Mouse (Mus musculus): ENCODE measurements at regions not wholly inside any gene's neighbourhood (a gene's known extent, or its start where the extent isn't known, plus 50 kb on each side); places are given as distances from the start of the nearest gene placed in this dataset.

DNA sequence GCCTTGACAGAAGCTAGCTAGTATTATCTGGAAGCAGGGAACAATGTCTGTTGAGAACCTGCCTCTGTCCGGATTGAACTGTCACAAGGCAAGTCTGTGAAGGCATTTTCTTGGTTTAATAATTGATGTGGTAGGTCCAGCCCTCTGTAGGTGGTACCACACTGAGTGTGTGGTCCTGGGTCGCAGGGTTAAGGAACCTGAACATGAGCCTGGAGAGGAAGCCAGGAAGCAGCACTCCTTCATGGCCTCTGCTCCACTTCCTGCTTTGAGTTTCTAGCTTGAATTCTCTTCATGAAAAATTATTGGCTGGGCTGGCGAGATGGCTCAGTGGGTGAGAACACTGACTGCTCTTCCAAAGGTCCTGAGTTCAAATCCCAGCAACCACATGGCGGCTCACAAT is 104.0 kb upstream of the Adgrf1 start:
- H3K4me3 ChIP-seq (ENCODE audit: insufficient read depth in 1 of 2, low read depth in 2 of 2, low read length in 2 of 2) = no peak overlapping the region
- no peak overlapping the region for H3K9ac ChIP-seq (replicated peaks)
- ATAC-seq (ENCODE audit: insufficient read depth) = no peak
- DNase-seq (ENCODE audit: low read depth in 3 of 3, low spot score in 3 of 3) = no peak
- no peak overlapping the region for H3K27ac ChIP-seq
- 37% methylated on average over 4 of the region's 4 CpGs for WGBS (ENCODE audit: insufficient replicate concordance)
- H3K36me3 ChIP-seq (replicated peaks; ENCODE audit: control insufficient read depth, insufficient read depth, low read depth) = no peaks in the 10 kb centered on the region
- no peaks in the 10 kb centered on the region for H3K27me3 ChIP-seq (ENCODE audit: control insufficient read depth, insufficient read depth, low read length)
- no peaks in the 10 kb centered on the region for H3K9me3 ChIP-seq (ENCODE audit: control insufficient read depth, low read length)
- TF ChIP-seq EP300 (IDR thresholded peaks at IDR 0.05; ENCODE audit: low read depth) (no peak), CTCF (IDR thresholded peaks at IDR 0.05; ENCODE audit: low read depth) (no peak)
- no peaks in the 10 kb centered on the region; a peak in 1 of 4 replicates for H3K4me1 ChIP-seq (replicated peaks; ENCODE audit: control insufficient read depth in 2 of 2, insufficient read depth in 2 of 2, low read length in 1 of 2)
- H3K4me2 ChIP-seq (ENCODE audit: low read depth) = no peak overlapping the region

DNA sequence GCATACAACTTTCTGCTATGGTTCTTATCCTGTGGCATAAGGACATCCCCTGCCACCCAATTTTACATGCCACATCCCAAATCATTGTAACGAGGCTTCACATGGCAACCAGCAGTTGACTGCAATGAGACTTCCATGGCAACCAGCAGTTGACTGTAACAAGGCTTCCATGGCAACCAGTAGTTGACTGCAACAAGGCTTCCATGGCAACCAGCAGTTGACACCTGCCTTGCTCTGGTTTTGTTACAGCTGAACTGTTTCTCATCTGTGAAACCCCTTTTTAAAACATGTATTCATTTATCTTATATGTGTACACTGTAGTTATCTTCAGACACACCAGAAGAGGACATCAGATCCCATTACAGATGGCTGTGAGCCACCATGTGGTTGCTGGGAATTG is 100.7 kb upstream of the Adgrf1 start:
- no peak overlapping the region for H3K9ac ChIP-seq (replicated peaks)
- no peaks in the 10 kb centered on the region for H3K27me3 ChIP-seq (ENCODE audit: control insufficient read depth, insufficient read depth, low read length)
- ATAC-seq (ENCODE audit: insufficient read depth) (no peak), DNase-seq (ENCODE audit: low read depth in 3 of 3, low spot score in 3 of 3) (no peak)
- no peaks in the 10 kb centered on the region for H3K36me3 ChIP-seq (replicated peaks; ENCODE audit: control insufficient read depth, insufficient read depth, low read depth)
- H3K4me1 ChIP-seq (replicated peaks; ENCODE audit: control insufficient read depth in 2 of 2, insufficient read depth in 2 of 2, low read length in 1 of 2) = no peaks in the 10 kb centered on the region; a peak in 1 of 4 replicates
- H3K4me3 ChIP-seq (ENCODE audit: insufficient read depth in 1 of 2, low read depth in 2 of 2, low read length in 2 of 2) = no peak overlapping the region
- 61% methylated on average over 1 of the region's 1 CpGs for WGBS (ENCODE audit: insufficient replicate concordance)
- no peak overlapping the region for H3K4me2 ChIP-seq (ENCODE audit: low read depth)
- no peak for TF ChIP-seq CTCF (IDR thresholded peaks at IDR 0.05; ENCODE audit: low read depth)
- no peak for TF ChIP-seq EP300 (IDR thresholded peaks at IDR 0.05; ENCODE audit: low read depth)
- no peak overlapping the region for H3K27ac ChIP-seq
- H3K9me3 ChIP-seq (ENCODE audit: control insufficient read depth, low read length) = no peaks in the 10 kb centered on the region

DNA sequence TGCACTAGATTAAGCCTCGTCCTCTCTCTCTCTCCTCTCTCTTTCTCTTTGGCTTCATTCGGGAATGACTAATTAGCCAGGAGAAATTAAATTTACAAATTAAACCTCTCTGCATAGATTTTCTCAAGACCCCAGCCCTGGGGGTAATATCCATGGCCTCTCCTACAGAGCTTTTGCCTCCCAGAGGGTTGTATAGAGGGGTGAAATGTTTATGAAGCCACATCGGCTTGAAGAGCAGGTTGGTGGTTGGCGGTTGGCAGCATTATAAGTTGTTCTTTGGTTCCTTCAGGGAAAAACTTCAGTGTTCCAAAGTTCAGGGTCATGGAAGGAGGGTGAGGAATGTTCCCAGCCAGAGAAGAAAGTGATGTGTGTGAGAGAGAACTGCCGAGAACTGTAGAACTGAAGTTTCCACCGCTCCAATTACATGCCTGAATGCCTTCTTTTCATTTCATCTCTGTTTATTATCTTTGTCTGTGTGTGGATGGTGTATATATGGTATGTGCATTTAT is 97.4 kb upstream of the Adgrf1 start:
- DNase-seq (ENCODE audit: low read depth in 3 of 3, low spot score in 3 of 3) = no peak
- ATAC-seq (ENCODE audit: insufficient read depth) = no peak
- no peak for TF ChIP-seq EP300 (IDR thresholded peaks at IDR 0.05; ENCODE audit: low read depth)
- TF ChIP-seq CTCF (IDR thresholded peaks at IDR 0.05; ENCODE audit: low read depth) = no peak
- no peaks in the 10 kb centered on the region for H3K9me3 ChIP-seq (ENCODE audit: control insufficient read depth, low read length)
- no peak overlapping the region for H3K4me3 ChIP-seq (ENCODE audit: insufficient read depth in 1 of 2, low read depth in 2 of 2, low read length in 2 of 2)
- H3K9ac ChIP-seq (replicated peaks) = no peak overlapping the region
- no peak overlapping the region for H3K4me2 ChIP-seq (ENCODE audit: low read depth)
- H3K27me3 ChIP-seq (ENCODE audit: control insufficient read depth, insufficient read depth, low read length) = no peaks in the 10 kb centered on the region
- H3K27ac ChIP-seq = no peak overlapping the region
- H3K36me3 ChIP-seq (replicated peaks; ENCODE audit: control insufficient read depth, insufficient read depth, low read depth) = no peaks in the 10 kb centered on the region
- WGBS (ENCODE audit: insufficient replicate concordance) = 68% methylated on average over 6 of the region's 6 CpGs
- H3K4me1 ChIP-seq (replicated peaks; ENCODE audit: control insufficient read depth in 2 of 2, insufficient read depth in 2 of 2, low read length in 1 of 2) = no peaks in the 10 kb centered on the region; a peak in 1 of 4 replicates

DNA sequence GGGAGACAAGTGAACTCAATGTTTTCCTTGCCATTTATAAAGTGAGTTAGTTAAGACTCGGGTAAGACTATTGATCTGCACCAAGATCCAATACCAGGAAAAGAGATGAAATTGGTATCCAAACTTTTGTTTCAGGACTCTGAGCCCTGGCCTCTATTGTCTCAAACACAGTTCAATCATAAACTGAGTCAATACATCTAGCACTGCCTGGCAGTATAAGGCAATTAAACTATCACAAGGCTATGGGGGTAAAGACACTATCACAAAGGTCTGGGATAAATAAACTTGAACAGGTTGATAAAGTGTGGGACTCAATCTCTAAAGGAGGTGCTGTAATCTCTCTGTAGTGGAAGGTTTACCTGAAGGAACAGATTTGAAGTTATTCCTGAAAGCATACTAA is 95.3 kb upstream of the Adgrf1 start:
- Histone ChIP-seq H3K27ac (no peak overlapping the region), H3K36me3 (replicated peaks; ENCODE audit: control insufficient read depth, insufficient read depth, low read depth) (no peaks in the 10 kb centered on the region), H3K27me3 (ENCODE audit: control insufficient read depth, insufficient read depth, low read length) (no peaks in the 10 kb centered on the region), H3K9ac (replicated peaks) (no peak overlapping the region), H3K4me3 (ENCODE audit: insufficient read depth in 1 of 2, low read depth in 2 of 2, low read length in 2 of 2) (no peak overlapping the region), H3K4me1 (replicated peaks; ENCODE audit: control insufficient read depth in 2 of 2, insufficient read depth in 2 of 2, low read length in 1 of 2) (no peaks in the 10 kb centered on the region), H3K4me2 (ENCODE audit: low read depth) (no peak overlapping the region), H3K9me3 (ENCODE audit: control insufficient read depth, low read length) (no peaks in the 10 kb centered on the region)
- ATAC-seq (ENCODE audit: insufficient read depth) (no peak), DNase-seq (ENCODE audit: low read depth in 3 of 3, low spot score in 3 of 3) (no peak)
- WGBS (ENCODE audit: insufficient replicate concordance) = 49% methylated on average over 1 of the region's 1 CpGs
- no peak for TF ChIP-seq CTCF (IDR thresholded peaks at IDR 0.05; ENCODE audit: low read depth)

DNA sequence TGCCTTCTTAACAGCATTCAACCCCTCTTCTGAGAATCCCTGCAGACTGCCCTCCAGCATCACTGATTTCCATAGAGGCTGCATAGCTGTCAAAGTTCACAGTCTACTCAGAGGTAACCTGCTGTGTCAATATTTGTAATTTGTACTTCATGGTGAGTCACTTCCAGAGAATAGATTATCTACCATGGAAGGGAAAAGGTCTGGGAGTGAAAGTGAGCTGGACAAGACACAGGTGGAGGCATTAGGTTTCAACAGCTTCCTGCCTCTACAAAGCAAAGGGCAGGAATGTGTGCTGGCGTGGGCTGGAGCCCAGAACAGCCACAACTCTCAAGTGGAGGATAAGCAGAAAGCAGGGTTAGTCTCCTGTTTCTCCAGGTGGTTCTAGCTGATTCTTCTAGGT is 92.9 kb upstream of the Adgrf1 start:
- Histone ChIP-seq H3K4me1 (replicated peaks; ENCODE audit: control insufficient read depth in 2 of 2, insufficient read depth in 2 of 2, low read length in 1 of 2) (no peaks in the 10 kb centered on the region), H3K4me3 (ENCODE audit: insufficient read depth in 1 of 2, low read depth in 2 of 2, low read length in 2 of 2) (no peak overlapping the region), H3K4me2 (ENCODE audit: low read depth) (no peak overlapping the region), H3K27me3 (ENCODE audit: control insufficient read depth, insufficient read depth, low read length) (no peaks in the 10 kb centered on the region), H3K36me3 (replicated peaks; ENCODE audit: control insufficient read depth, insufficient read depth, low read depth) (no peaks in the 10 kb centered on the region), H3K9me3 (ENCODE audit: control insufficient read depth, low read length) (no peaks in the 10 kb centered on the region), H3K9ac (replicated peaks) (no peak overlapping the region), H3K27ac (no peak overlapping the region)
- WGBS (ENCODE audit: insufficient replicate concordance) = 14% methylated on average over 1 of the region's 1 CpGs
- no peak for TF ChIP-seq CTCF (IDR thresholded peaks at IDR 0.05; ENCODE audit: low read depth)
- no peak for TF ChIP-seq EP300 (IDR thresholded peaks at IDR 0.05; ENCODE audit: low read depth)
- DNase-seq (ENCODE audit: low read depth in 3 of 3, low spot score in 3 of 3) = peak in 1 of 3 experiments; percentile 6
- peak; percentile 23; the same call in 1 of the 2 replicates for ATAC-seq (ENCODE audit: insufficient read depth)
